Mouse (Mus musculus) hindbrain, embryonic 14.5 days (tissue): ENCODE data around the gene Phlpp1. TPM values are rescaled to one million over a fixed set of nuclear protein-coding genes. Genes with fewer than 3 reads are reported as not detected.

ENCODE experiments used
- ATAC-seq: fragments of 200-750 bp; cut with Nextera tagmentation; 2 replicates; pipeline ENCODE4 v1.8.0; 2017; ENCODE audit warnings: moderate number of reproducible peaks, mild to moderate bottlenecking, moderate TSS enrichment, moderate library complexity; ENCODE audit not compliant: low FRiP score
- DNase-seq: peaks from one replicate; pipeline ENCODE4 v3.0.0-alpha.2; 2015; ENCODE audit warnings: low spot score
- H3K27ac ChIP-seq: fragments of 300-500 bp; sonication (generic); 2 replicates; pipeline ENCODE4 v1.5.1; 2014; ENCODE audit warnings: mild to moderate bottlenecking, moderate library complexity
- H3K27me3 ChIP-seq: fragments of 300-500 bp; sonication (generic); 2 replicates; pipeline ENCODE4 v1.6.1; 2014; ENCODE audit warnings: mild to moderate bottlenecking, low read length, mixed read lengths; ENCODE audit not compliant: control insufficient read depth, insufficient read depth
- H3K36me3 ChIP-seq: fragments of 300-500 bp; sonication (generic); replicated peaks from 2 replicates; pipeline ENCODE4 v1.6.1; 2014; ENCODE audit not compliant: control insufficient read depth, insufficient read depth
- H3K4me1 ChIP-seq: fragments of 300-500 bp; sonication (generic); replicated peaks from 2 replicates; pipeline ENCODE4 v1.6.1; 2014; ENCODE audit warnings: antibody characterized with exemption, low read length, mixed read lengths; ENCODE audit not compliant: control insufficient read depth, insufficient read depth
- H3K4me2 ChIP-seq: fragments of 300-500 bp; sonication (generic); replicated peaks from 2 replicates; pipeline ENCODE4 v1.6.1; 2014; ENCODE audit warnings: mild to moderate bottlenecking, moderate library complexity
- H3K4me3 ChIP-seq: fragments of 300-500 bp; sonication (generic); replicated peaks from 2 replicates; pipeline ENCODE4 v1.5.1; 2014; ENCODE audit warnings: mild to moderate bottlenecking, low read length
- H3K9ac ChIP-seq: fragments of 300-500 bp; sonication (generic); 2 replicates; pipeline ENCODE4 v1.6.1; 2014
- H3K9me3 ChIP-seq: fragments of 300-500 bp; sonication (generic); 2 replicates; pipeline ENCODE4 v1.6.1; 2016; ENCODE audit warnings: low read length; ENCODE audit not compliant: control insufficient read depth
- WGBS: fragments of 180-500 bp; shearing (Covaris S2); extraction: QIAGEN DNeasy Blood & Tissue Kit; methylation state at CpG from one replicate; pipeline ENCODE4 v1.1.7; 2014; 5-methylcytosine and 5-hydroxymethylcytosine counted together
- polyA plus RNA-seq: library from polyadenylated mRNA; unstranded; fragments of >200 nt; fragmentation: Nextera tagmentation; extraction: Ambion mirVana; gene quantifications from 2 replicates; pipeline ENCODE4 v1.2.1, GENCODE M21; 2014

The Phlpp1 gene
- polyA plus RNA-seq, 1 experiment from 2014 or later, result 9.6 TPM

DNA sequence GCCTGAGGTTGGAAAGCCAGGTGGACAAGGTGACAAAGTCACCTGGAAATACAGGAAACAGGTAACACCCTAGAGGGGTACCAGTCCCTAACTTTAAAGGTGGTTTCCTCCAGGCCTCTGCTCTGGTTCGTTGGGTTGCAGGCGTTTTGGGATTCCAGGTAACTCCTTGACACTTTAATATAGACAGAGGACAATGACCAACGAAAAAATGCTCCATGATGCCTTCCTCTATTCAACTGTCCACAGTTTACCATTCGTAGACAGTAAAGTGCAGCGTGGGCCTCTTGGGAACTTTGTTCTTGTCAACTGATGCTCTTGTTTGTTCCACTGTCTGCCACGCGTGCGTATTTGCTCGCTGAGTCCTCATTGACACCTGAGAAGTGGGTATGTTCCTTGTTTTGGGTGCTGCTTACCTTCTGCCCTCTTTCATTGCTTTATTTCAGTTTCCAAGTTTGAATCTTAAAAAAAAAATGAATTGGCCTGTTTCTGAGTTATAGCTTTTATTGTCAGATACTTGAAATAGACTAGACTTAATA, 2.1 kb downstream of the Phlpp1 start:
- H3K9ac ChIP-seq, result peak overlapping the region; percentile 96
- no peak overlapping the region for H3K27ac ChIP-seq
- 26% methylated on average over 9 of the region's 9 CpGs for WGBS

DNA sequence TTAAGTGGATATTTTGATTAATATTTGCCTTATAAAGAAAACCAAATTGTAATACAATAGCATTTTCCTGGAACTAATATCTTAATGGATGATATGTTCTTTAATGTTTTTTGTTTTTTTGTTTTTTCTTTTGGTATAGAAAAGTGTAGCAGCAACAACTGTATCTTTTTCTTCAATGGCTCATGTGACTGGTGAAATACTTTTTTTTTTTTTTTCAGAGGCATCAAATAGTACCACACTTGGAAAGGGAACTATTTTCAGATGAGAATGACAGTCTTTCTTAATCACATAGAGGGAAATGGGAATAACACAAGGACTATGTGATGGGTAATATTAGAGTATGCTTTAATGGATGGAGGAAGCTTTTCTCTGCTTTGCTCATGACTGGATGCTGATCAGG, 3.0 kb downstream of the Phlpp1 start:
- Histone ChIP-seq H3K27me3 (no peaks in the 10 kb centered on the region), H3K4me2 (peak overlapping the region; percentile 60), H3K4me1 (peaks cover 42% of the 10 kb centered on the region), H3K27ac (no peak overlapping the region), H3K4me3 (peak overlapping the region; percentile 99), H3K36me3 (no peaks in the 10 kb centered on the region), H3K9ac (peak overlapping the region; percentile 55), H3K9me3 (no peaks in the 10 kb centered on the region)
- ATAC-seq, result no peak
- no peak for DNase-seq

More for the DNA sequence above, 2.1 kb downstream of the Phlpp1 start:
- no peak for ATAC-seq
- H3K9me3 ChIP-seq, result no peaks in the 10 kb centered on the region
- H3K4me3 ChIP-seq, result peak overlapping the region; percentile 99
- no peaks in the 10 kb centered on the region for H3K27me3 ChIP-seq
- no peak for DNase-seq
- peaks cover 42% of the 10 kb centered on the region for H3K4me1 ChIP-seq
- peak overlapping the region; percentile 60 for H3K4me2 ChIP-seq
- no peaks in the 10 kb centered on the region for H3K36me3 ChIP-seq

DNA sequence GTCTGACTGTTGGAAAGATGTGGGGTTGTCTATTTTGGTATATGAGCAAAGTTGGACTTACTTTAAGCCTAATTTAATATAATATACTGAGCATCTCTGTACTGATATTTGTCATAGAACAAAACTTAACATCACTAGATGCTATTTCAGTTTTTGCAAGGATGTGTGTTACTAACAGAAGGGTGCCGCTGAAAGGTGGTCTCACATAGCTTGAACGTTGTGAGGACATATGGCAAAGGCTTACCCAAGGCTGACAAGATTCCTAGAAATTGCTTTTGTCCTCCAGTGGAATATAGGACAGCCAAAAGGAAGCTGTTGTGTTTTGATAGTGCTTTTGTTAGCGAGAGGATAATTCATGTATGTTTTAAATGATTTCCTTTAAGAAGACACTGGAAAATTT, 3.8 kb downstream of the Phlpp1 start:
- peak overlapping the region; percentile 99 for H3K4me3 ChIP-seq
- H3K27me3 ChIP-seq, result no peaks in the 10 kb centered on the region
- H3K9me3 ChIP-seq, result no peaks in the 10 kb centered on the region
- peak overlapping the region; percentile 60 for H3K4me2 ChIP-seq
- H3K4me1 ChIP-seq, result peaks cover 42% of the 10 kb centered on the region
- H3K36me3 ChIP-seq, result no peaks in the 10 kb centered on the region
- ATAC-seq (no peak), DNase-seq (no peak)
- 40% methylated on average over 3 of the region's 3 CpGs for WGBS
- H3K27ac ChIP-seq, result no peak overlapping the region; the same call in 1 of the 2 replicates
- peak overlapping the region; percentile 55 for H3K9ac ChIP-seq

DNA sequence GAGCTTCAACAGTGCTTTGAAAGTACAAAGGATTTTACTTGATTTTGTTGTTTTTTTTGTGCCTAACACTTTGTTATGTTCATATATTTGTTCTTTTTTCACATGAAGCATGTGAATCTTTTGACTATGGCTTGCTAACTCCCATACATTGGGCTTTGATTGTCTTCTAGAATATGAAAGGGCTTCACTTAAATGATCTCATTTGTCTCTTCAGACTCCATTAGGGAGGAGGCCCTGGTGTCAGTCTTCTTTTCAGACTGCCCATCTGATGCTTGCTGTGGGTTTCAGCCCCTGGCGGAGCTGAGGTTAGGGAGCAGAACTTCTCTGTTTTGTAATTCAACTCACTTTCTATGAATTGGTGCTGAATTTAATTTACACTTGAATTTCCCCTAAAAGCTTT, 5.2 kb downstream of the Phlpp1 start:
- Histone ChIP-seq H3K27ac (no peak overlapping the region), H3K4me1 (peaks cover 42% of the 10 kb centered on the region), H3K36me3 (no peaks in the 10 kb centered on the region), H3K27me3 (no peaks in the 10 kb centered on the region), H3K9me3 (no peaks in the 10 kb centered on the region), H3K9ac (peak overlapping the region; percentile 16; the same call in 1 of the 2 replicates), H3K4me2 (peak overlapping the region; percentile 60), H3K4me3 (peak overlapping the region; percentile 12; the same call in 1 of the 2 replicates)
- no peak for DNase-seq
- 14% methylated on average over 1 of the region's 1 CpGs for WGBS
- no peak for ATAC-seq

GRCm38 (mm10) chr1:106177868-106178790, 6.6 kb downstream of the Phlpp1 start:
- no peak overlapping the region for H3K27ac ChIP-seq
- no peak for ATAC-seq
- no peaks in the 10 kb centered on the region for H3K36me3 ChIP-seq
- no peak overlapping the region for H3K4me3 ChIP-seq
- WGBS, result 67% methylated on average over 8 of the region's 8 CpGs
- H3K9me3 ChIP-seq, result no peaks in the 10 kb centered on the region
- H3K4me2 ChIP-seq, result 0 out of 2 replicates have a peak overlapping the region, but pooled peaks have one; percentile 12
- no peak overlapping the region for H3K9ac ChIP-seq
- no peak for DNase-seq
- peaks cover 42% of the 10 kb centered on the region for H3K4me1 ChIP-seq
- H3K27me3 ChIP-seq, result no peaks in the 10 kb centered on the region

DNA sequence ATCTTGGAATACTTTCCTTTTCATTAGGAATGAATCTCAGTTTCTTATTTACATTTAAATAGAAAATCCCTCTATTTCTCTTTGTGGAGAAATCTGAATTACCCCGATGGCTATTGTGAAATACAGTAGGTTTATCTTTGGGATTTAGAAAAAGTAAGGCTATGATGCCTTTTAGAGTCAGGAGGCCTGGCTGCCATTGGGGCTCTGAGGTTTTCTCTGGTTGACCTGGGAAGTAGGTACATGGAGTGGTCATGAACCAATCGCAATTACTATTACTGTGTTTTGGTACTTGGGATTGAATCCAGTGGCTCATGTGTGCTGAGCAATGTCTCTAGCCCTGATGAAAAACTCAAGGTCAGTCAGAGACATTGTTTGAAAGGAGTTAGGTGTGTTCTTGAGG, 12.1 kb downstream of the Phlpp1 start:
- no peaks in the 10 kb centered on the region for H3K36me3 ChIP-seq
- WGBS, result 88% methylated on average over 2 of the region's 2 CpGs

GRCm38 (mm10) chr1:106184780-106185460, 13.4 kb downstream of the Phlpp1 start:
- H3K4me1 ChIP-seq, result no peaks in the 10 kb centered on the region; the same call in 1 of the 2 replicates
- WGBS, result 72% methylated on average over 4 of the region's 4 CpGs
- H3K9ac ChIP-seq, result no peak overlapping the region
- no peaks in the 10 kb centered on the region for H3K9me3 ChIP-seq
- no peak overlapping the region for H3K27ac ChIP-seq
- no peak overlapping the region for H3K4me2 ChIP-seq
- no peaks in the 10 kb centered on the region for H3K36me3 ChIP-seq
- no peak for DNase-seq
- no peaks in the 10 kb centered on the region for H3K27me3 ChIP-seq
- ATAC-seq, result no peak
- H3K4me3 ChIP-seq, result no peak overlapping the region

More for the DNA sequence above, 12.1 kb downstream of the Phlpp1 start:
- no peaks in the 10 kb centered on the region; the same call in 1 of the 2 replicates for H3K4me1 ChIP-seq
- no peak overlapping the region for H3K27ac ChIP-seq
- no peak overlapping the region for H3K4me2 ChIP-seq
- H3K9me3 ChIP-seq, result no peaks in the 10 kb centered on the region
- no peaks in the 10 kb centered on the region for H3K27me3 ChIP-seq
- H3K4me3 ChIP-seq, result no peak overlapping the region
- no peak for DNase-seq
- no peak overlapping the region for H3K9ac ChIP-seq
- no peak for ATAC-seq

- 55% methylated on average over 2 of the region's 2 CpGs for WGBS
- no peak overlapping the region for H3K4me3 ChIP-seq
- no peaks in the 10 kb centered on the region; the same call in 1 of the 2 replicates for H3K4me1 ChIP-seq
- H3K27ac ChIP-seq, result no peak overlapping the region
- no peak for DNase-seq
- H3K27me3 ChIP-seq, result no peaks in the 10 kb centered on the region
- H3K9me3 ChIP-seq, result no peaks in the 10 kb centered on the region
- ATAC-seq, result no peak
- no peak overlapping the region for H3K4me2 ChIP-seq
- no peak overlapping the region for H3K9ac ChIP-seq
- no peaks in the 10 kb centered on the region for H3K36me3 ChIP-seq
These were observed 13.9 kb downstream of the Phlpp1 start for GRCm38 (mm10) chr1:106185461-106185924.

GRCm38 (mm10) chr1:106186062-106186461, 14.5 kb downstream of the Phlpp1 start:
- WGBS, result 72% methylated on average over 2 of the region's 2 CpGs
- Histone ChIP-seq H3K27ac (no peak overlapping the region), H3K4me3 (no peak overlapping the region), H3K36me3 (no peaks in the 10 kb centered on the region), H3K4me2 (no peak overlapping the region), H3K27me3 (no peaks in the 10 kb centered on the region), H3K9ac (no peak overlapping the region), H3K4me1 (no peaks in the 10 kb centered on the region; the same call in 1 of the 2 replicates), H3K9me3 (no peaks in the 10 kb centered on the region)
- DNase-seq (no peak), ATAC-seq (no peak)
